Mouse (Mus musculus) forebrain, embryonic 14.5 days (tissue): ENCODE measurements around the gene Aktip. TPM values are rescaled to one million over a fixed set of nuclear protein-coding genes. Genes with fewer than 3 reads are reported as not detected.

Experiments
- ATAC-seq: fragments of 200-750 bp; cut with Nextera tagmentation; 2 replicates; pipeline ENCODE4 v1.8.0; 2017; ENCODE audit warnings: mild to moderate bottlenecking, moderate library complexity
- DNase-seq: peaks from one replicate; pipeline ENCODE4 v3.0.0-alpha.2; 2015; ENCODE audit warnings: low spot score
- H3K27ac ChIP-seq: fragments of 300-500 bp; sonication (generic); 2 replicates; pipeline ENCODE4 v1.5.1; 2014; ENCODE audit warnings: low read depth, mild to moderate bottlenecking, control low read depth, low read length, moderate library complexity
- H3K27me3 ChIP-seq: fragments of 300-500 bp; sonication (generic); replicated peaks from 2 replicates; pipeline ENCODE4 v1.6.1; 2014; ENCODE audit warnings: low read length, control low read depth, mixed read lengths; ENCODE audit not compliant: control insufficient read depth, insufficient read depth
- H3K36me3 ChIP-seq: fragments of 300-500 bp; sonication (generic); 2 replicates; pipeline ENCODE4 v1.6.1; 2014; ENCODE audit warnings: low read length, control low read depth; ENCODE audit not compliant: control insufficient read depth, insufficient read depth
- H3K4me1 ChIP-seq: fragments of 300-500 bp; sonication (generic); 2 replicates; pipeline ENCODE4 v1.6.1; 2014; ENCODE audit warnings: antibody characterized with exemption, low read length, control low read depth; ENCODE audit not compliant: control insufficient read depth, insufficient read depth
- H3K4me2 ChIP-seq: fragments of 300-500 bp; sonication (generic); 2 replicates; pipeline ENCODE4 v1.6.1; 2014; ENCODE audit warnings: mild to moderate bottlenecking, control low read depth, low read length
- H3K4me3 ChIP-seq: fragments of 300-500 bp; sonication (generic); 2 replicates; pipeline ENCODE4 v1.5.1; 2014; ENCODE audit warnings: low read depth, low read length, control low read depth
- H3K9ac ChIP-seq: fragments of 300-500 bp; sonication (generic); 2 replicates; pipeline ENCODE4 v1.6.1; 2014; ENCODE audit warnings: mild to moderate bottlenecking, low read length, control low read depth, moderate library complexity
- H3K9me3 ChIP-seq: fragments of 300-500 bp; sonication (generic); replicated peaks from 2 replicates; pipeline ENCODE4 v1.6.1; 2016; ENCODE audit warnings: low read length, control low read depth, mixed read lengths; ENCODE audit not compliant: control insufficient read depth
- WGBS: fragments of 180-500 bp; shearing (Covaris S2); extraction: QIAGEN DNeasy Blood & Tissue Kit; methylation state at CpG from one replicate; pipeline ENCODE4 v1.1.7; 2014; 5-methylcytosine and 5-hydroxymethylcytosine counted together
- polyA plus RNA-seq: library from polyadenylated mRNA; unstranded; fragments of >200 nt; fragmentation: Nextera tagmentation; extraction: Ambion mirVana; gene quantifications from 2 replicates; pipeline ENCODE4 v1.2.1, GENCODE M21; 2014

Gene Aktip
- polyA plus RNA-seq, 1 experiment from 2014 or later: 142 TPM

DNA sequence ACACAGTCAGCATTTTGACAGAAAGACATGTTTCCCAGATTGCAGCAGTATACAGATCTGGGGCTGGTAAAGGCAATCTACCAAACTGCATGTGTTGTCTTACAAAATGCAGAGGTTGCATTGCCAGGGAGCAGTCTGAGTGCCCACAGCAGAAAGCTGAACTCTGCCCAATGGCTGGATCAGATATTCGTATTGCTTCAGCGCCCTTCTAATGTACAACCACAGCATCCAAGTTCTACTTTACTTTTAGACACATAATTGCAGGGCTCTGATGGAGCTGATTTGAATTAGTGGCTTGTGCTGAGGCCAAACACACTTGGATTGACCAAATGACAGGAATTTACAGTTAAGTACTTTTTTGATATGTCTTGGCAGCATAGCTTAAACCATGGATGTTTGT lies 22.1 kb upstream of the Aktip start:
- no peak for DNase-seq
- H3K36me3 ChIP-seq: 0 out of 2 replicates have a peak, but pooled peaks cover 3% of the 10 kb centered on the region
- H3K27ac ChIP-seq: no peak overlapping the region
- no peaks in the 10 kb centered on the region for H3K4me1 ChIP-seq
- no peaks in the 10 kb centered on the region for H3K9me3 ChIP-seq
- H3K27me3 ChIP-seq: no peaks in the 10 kb centered on the region
- H3K4me2 ChIP-seq: no peak overlapping the region
- ATAC-seq: no peak
- no peak overlapping the region for H3K4me3 ChIP-seq
- 92% methylated on average over 2 of the region's 2 CpGs for WGBS
- H3K9ac ChIP-seq: no peak overlapping the region

DNA sequence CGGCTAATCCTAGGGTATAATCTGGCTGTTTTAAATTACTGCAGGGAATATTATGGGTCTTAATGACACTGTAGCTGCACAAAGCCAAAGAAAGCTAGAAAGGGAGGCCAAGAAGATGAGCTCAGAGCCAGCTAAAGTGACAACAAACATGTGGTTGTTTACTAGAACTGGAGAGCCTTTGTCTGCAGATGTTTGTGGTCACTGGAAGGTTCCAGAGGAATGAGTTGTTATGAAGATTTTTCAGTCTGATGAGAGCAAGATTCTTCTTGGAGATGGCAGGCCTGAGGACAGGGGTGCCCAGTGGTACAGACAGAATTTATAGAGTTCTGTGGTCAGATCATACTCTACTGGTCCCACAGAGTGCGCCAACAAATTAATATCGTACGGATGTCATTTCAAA lies 18.5 kb upstream of the Aktip start:
- WGBS: 81% methylated on average over 4 of the region's 4 CpGs
- H3K27ac ChIP-seq: no peak overlapping the region

DNA sequence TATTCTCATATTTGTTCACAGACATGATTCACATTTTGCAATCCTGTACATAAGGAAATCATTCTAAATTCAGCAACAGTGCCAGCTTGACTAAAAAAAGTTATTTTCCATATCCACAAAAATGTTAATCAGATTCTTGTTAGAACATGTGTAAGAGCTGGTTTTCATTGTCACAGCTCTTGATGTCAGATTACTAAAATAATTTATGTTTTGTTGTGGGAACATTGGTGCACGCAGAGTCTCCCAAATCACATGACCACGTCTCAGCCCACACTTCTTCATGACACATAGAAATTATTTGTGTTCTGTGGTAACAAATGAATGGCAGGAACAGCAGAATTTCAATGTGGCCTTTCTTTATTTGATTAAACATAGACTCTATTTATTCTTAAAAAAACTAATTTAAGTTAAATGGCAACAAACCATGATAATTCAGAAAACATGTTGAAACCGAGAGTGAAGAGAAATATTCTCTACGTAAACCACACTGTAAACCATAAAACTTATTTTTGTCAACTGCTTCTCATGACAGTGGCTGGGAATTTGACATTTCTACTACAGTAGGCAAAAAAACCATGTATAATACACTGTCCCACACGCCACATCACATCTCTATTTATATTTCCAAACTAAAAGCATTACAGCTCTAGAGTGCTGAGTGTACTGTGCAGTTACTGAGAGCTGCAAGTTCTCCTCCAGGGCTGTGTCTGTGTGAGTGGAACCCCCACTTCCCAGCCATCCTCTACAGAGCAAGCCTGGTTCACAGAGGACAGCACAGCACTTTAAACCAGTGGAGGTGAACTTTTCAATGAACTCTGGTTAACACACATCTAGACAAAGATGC lies 17.5 kb upstream of the Aktip start:
- Histone ChIP-seq H3K4me2 (no peak overlapping the region), H3K36me3 (no peaks in the 10 kb centered on the region), H3K9me3 (no peaks in the 10 kb centered on the region), H3K4me1 (no peaks in the 10 kb centered on the region), H3K4me3 (no peak overlapping the region), H3K9ac (no peak overlapping the region), H3K27me3 (no peaks in the 10 kb centered on the region), H3K27ac (no peak overlapping the region)
- ATAC-seq (no peak), DNase-seq (no peak)
- WGBS: 92% methylated on average over 5 of the region's 5 CpGs

More for the DNA sequence above, 18.5 kb upstream of the Aktip start:
- DNase-seq (no peak), ATAC-seq (no peak)
- H3K27me3 ChIP-seq: no peaks in the 10 kb centered on the region
- H3K9me3 ChIP-seq: no peaks in the 10 kb centered on the region
- H3K4me2 ChIP-seq: no peak overlapping the region
- no peaks in the 10 kb centered on the region for H3K4me1 ChIP-seq
- no peak overlapping the region for H3K4me3 ChIP-seq
- no peaks in the 10 kb centered on the region for H3K36me3 ChIP-seq
- no peak overlapping the region for H3K9ac ChIP-seq

DNA sequence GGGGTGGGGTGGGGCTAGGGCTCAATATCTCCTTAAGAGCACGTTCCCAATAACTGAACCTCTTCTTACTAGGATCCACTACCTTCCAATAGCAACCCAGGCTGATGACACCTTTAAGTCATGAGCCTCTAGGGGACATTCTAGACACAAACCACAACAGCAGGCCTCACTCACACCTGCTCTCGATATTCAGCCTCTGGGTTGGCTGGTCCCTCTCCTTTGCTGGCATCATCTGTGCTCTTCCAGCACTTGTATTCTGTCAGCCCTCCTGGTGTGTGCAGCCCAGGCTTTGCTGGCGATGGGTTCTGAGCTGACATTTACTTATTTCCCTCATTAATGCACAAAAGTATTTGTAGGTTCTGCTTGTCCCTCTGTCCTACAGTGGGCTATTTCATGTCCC lies 14.5 kb upstream of the Aktip start:
- WGBS: 66% methylated on average over 3 of the region's 3 CpGs
- Histone ChIP-seq H3K9ac (no peak overlapping the region), H3K27ac (no peak overlapping the region), H3K27me3 (no peaks in the 10 kb centered on the region), H3K36me3 (no peaks in the 10 kb centered on the region), H3K4me2 (no peak overlapping the region), H3K9me3 (no peaks in the 10 kb centered on the region), H3K4me3 (no peak overlapping the region), H3K4me1 (no peaks in the 10 kb centered on the region)
- ATAC-seq (no peak), DNase-seq (no peak)

DNA sequence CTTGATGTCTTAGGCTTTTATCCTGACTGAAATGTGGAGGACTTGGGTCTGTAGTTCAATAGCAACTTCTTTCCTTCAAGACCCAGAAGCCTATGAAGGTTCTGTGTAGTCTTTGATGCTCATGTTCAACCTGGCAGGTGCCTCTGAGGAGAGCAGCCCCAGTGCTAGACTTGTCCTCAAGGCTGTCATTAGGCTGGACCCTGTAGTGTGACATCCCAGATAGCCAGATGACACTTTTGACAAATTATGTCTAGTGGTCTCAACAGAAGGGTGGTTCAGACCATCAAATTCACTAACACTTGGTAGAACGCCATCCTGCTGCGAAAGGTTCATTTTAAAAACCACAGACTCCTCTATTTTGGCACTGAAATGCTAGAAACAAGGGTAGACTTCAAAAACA lies 13.2 kb upstream of the Aktip start:
- Histone ChIP-seq H3K36me3 (no peaks in the 10 kb centered on the region), H3K27me3 (no peaks in the 10 kb centered on the region), H3K9ac (no peak overlapping the region), H3K27ac (no peak overlapping the region), H3K9me3 (no peaks in the 10 kb centered on the region), H3K4me1 (no peaks in the 10 kb centered on the region), H3K4me2 (no peak overlapping the region), H3K4me3 (no peak overlapping the region)
- 95% methylated on average over 2 of the region's 2 CpGs for WGBS
- no peak for ATAC-seq
- DNase-seq: no peak

- whole genome bisulfite sequencing: 84% methylated on average over 3 of the region's 3 CpGs
- no peaks in the 10 kb centered on the region for H3K4me1 ChIP-seq
- H3K27me3 ChIP-seq: no peaks in the 10 kb centered on the region
- DNase-seq (no peak), ATAC-seq (no peak)
- H3K4me2 ChIP-seq: no peak overlapping the region
- H3K9ac ChIP-seq: no peak overlapping the region
- H3K27ac ChIP-seq: no peak overlapping the region
- no peaks in the 10 kb centered on the region for H3K9me3 ChIP-seq
- H3K36me3 ChIP-seq: no peaks in the 10 kb centered on the region
- H3K4me3 ChIP-seq: no peak overlapping the region
Measured at GRCm38 (mm10) chr8:91209658-91210057, 9.9 kb upstream of the Aktip start.

GRCm38 (mm10) chr8:91207676-91208075 lies 7.9 kb upstream of the Aktip start:
- Histone ChIP-seq H3K4me2 (no peak overlapping the region), H3K9ac (no peak overlapping the region), H3K27ac (no peak overlapping the region), H3K36me3 (no peaks in the 10 kb centered on the region), H3K4me3 (no peak overlapping the region), H3K4me1 (no peaks in the 10 kb centered on the region), H3K9me3 (no peaks in the 10 kb centered on the region), H3K27me3 (no peaks in the 10 kb centered on the region)
- DNase-seq (no peak), ATAC-seq (no peak)
- 94% methylated on average over 2 of the region's 2 CpGs for WGBS

GRCm38 (mm10) chr8:91205897-91206296 lies 6.1 kb upstream of the Aktip start:
- Histone ChIP-seq H3K27me3 (no peaks in the 10 kb centered on the region), H3K4me2 (no peak overlapping the region), H3K4me1 (no peaks in the 10 kb centered on the region), H3K36me3 (no peaks in the 10 kb centered on the region), H3K9ac (no peak overlapping the region), H3K27ac (no peak overlapping the region), H3K4me3 (no peak overlapping the region), H3K9me3 (no peaks in the 10 kb centered on the region)
- WGBS: 80% methylated on average over 6 of the region's 6 CpGs
- DNase-seq (no peak), ATAC-seq (no peak)

DNA sequence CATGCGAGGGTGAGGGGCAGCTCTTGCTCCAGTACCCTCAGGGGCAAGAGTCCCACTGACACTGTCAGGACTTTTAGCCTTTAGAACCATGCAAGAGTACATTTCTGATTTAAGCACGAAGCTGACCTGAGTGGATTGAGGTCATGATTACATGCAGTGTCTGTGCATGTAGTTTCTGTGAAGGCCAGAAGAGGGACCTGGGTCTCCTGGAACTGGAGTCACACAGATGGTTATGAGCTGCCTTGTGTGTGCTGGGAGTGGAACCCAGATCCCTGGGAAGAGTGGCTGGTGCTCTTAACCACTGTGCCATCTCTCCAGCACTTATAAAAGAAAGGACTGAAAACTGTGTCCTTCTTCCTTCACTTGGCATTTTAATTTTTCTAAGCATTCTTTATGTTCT lies 1.4 kb upstream of the Aktip start:
- no peak for ATAC-seq
- Histone ChIP-seq H3K36me3 (no peaks in the 10 kb centered on the region), H3K4me1 (no peaks in the 10 kb centered on the region), H3K27ac (no peak overlapping the region), H3K27me3 (no peaks in the 10 kb centered on the region), H3K9ac (no peak overlapping the region), H3K9me3 (no peaks in the 10 kb centered on the region), H3K4me3 (no peak overlapping the region), H3K4me2 (no peak overlapping the region)
- WGBS: 89% methylated on average over 2 of the region's 2 CpGs
- no peak for DNase-seq
